Mouse (Mus musculus) liver, adult 2 months (tissue): ENCODE measurements around the gene Rlf.

Experiments used
- CTCF ChIP-seq: fragments of 200-500 bp; IDR thresholded peaks from 2 replicates; pipeline ENCODE4 v1.5.1; 2011; ENCODE audit warnings: low read depth, low read length, control low read depth
- POLR2A ChIP-seq: fragments of 200-500 bp; IDR thresholded peaks from 2 replicates; pipeline ENCODE4 v1.6.1; 2011; ENCODE audit warnings: low read length, control low read depth; ENCODE audit not compliant: insufficient read depth; ENCODE audit errors: extremely low read depth

DNA sequence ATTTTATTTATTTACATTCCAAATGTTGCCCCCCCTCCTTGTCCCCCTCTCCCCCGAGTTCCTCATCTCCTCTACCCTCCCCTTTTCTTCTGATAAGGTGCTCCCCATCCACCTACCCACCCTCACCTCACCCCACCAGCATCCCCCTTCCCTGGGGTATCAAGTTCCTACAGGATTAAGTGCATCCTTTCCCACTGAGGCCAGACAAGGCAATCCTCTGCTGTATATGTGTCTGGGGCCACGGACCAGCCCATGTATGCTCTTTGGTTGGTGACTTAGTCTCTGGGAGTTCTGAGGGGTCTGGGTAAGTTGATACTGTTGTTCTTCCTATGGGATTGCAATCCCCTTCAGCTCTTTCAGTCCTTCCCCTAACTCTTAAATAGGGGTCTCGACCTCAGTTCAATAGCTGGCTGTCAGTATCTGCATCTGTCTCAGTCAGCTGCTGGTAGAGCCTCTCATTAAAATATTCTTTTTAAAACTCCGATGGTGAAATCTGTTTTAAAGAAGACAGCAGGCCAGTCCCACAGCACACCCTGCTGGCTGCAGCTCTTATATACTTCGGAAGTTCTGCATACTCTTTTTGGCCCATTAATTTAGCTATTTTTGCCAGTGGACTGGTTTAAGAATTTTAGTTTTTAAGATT, 17.0 kb upstream of the Rlf start:
- TF ChIP-seq POLR2A: no peak
- TF ChIP-seq CTCF: peak; percentile 68
